Mouse (Mus musculus): ENCODE data around the gene Acta1. TPM values are rescaled to one million over a fixed set of nuclear protein-coding genes. Genes with fewer than 3 reads are reported as not detected.

Acta1 gene
- polyA plus RNA-seq, 1 experiment, result 4.0 TPM

GRCm38 (mm10) chr8:123896774-123897173, 2.2 kb upstream of the Acta1 start:
- peaks cover 3% of the 10 kb centered on the region; the same call in 1 of the 2 replicates for H3K4me1 ChIP-seq (ENCODE audit: control insufficient read depth, insufficient read depth, low read length)
- no peak overlapping the region for H3K27ac ChIP-seq (ENCODE audit: insufficient read depth, low read depth, low read length)
- H3K4me3 ChIP-seq (ENCODE audit: insufficient read depth, low read length), result no peak overlapping the region
- TF ChIP-seq POLR2A (IDR thresholded peaks at IDR 0.05; ENCODE audit: borderline replicate concordance, low read depth, low read length), result no peak
- TF ChIP-seq CTCF (IDR thresholded peaks at IDR 0.05; ENCODE audit: low read depth, low read length), result no peak

GRCm38 (mm10) chr8:123896366-123896761, 1.8 kb upstream of the Acta1 start:
- Histone ChIP-seq H3K27ac (ENCODE audit: insufficient read depth, low read depth, low read length) (no peak overlapping the region), H3K4me3 (ENCODE audit: insufficient read depth, low read length) (no peak overlapping the region), H3K4me1 (ENCODE audit: control insufficient read depth, insufficient read depth, low read length) (peaks cover 3% of the 10 kb centered on the region; the same call in 1 of the 2 replicates)
- TF ChIP-seq POLR2A (IDR thresholded peaks at IDR 0.05; ENCODE audit: borderline replicate concordance, low read depth, low read length) (no peak), CTCF (IDR thresholded peaks at IDR 0.05; ENCODE audit: low read depth, low read length) (no peak)

DNA sequence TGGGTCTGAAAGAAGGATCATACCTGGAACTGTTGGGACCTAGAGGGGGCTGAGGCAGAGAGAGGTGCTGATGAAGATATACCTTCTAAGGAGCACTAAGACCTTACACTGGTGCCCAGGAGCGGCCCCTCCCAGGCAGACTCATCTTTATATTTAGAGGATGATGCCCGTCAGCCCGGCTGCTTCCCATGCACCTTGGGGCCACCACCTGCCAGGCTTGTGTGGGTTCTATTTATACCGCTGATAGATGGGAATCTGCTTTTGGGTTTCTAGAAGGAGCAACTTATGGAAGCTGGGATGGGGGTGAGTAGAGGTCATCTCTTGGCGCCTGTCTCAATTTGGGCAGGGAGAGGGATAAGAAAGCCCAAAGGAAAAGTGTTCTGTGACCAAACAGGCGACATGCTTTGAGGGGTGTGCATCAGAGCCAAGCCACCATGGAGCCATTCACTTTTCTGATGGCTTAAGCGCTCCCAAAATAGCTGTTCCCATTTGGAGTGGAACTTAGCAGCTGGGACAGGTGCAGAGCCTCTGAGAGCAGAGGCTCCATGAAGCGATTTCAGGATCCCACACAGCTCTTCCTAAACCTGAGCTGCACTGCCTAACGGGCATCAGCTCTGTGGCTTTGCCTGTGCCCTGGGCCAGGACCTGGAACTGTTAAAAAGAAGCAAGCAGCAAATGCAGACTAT, 1.3 kb upstream of the Acta1 start:
- H3K4me3 ChIP-seq (ENCODE audit: insufficient read depth, low read length), result no peak overlapping the region
- peaks cover 3% of the 10 kb centered on the region; the same call in 1 of the 2 replicates for H3K4me1 ChIP-seq (ENCODE audit: control insufficient read depth, insufficient read depth, low read length)
- H3K27ac ChIP-seq (ENCODE audit: insufficient read depth, low read depth, low read length), result no peak overlapping the region
- TF ChIP-seq POLR2A (IDR thresholded peaks at IDR 0.05; ENCODE audit: borderline replicate concordance, low read depth, low read length), result no peak
- TF ChIP-seq CTCF (IDR thresholded peaks at IDR 0.05; ENCODE audit: low read depth, low read length), result no peak

- TF ChIP-seq CTCF (IDR thresholded peaks at IDR 0.05; ENCODE audit: low read depth, low read length), result no peak
- TF ChIP-seq POLR2A (IDR thresholded peaks at IDR 0.05; ENCODE audit: borderline replicate concordance, low read depth, low read length), result no peak
- H3K4me3 ChIP-seq (ENCODE audit: insufficient read depth, low read length), result no peak overlapping the region
- H3K4me1 ChIP-seq (ENCODE audit: control insufficient read depth, insufficient read depth, low read length), result peaks cover 3% of the 10 kb centered on the region; the same call in 1 of the 2 replicates
- H3K27ac ChIP-seq (ENCODE audit: insufficient read depth, low read depth, low read length), result no peak overlapping the region
Measured at GRCm38 (mm10) chr8:123895230-123895629, 679 bp upstream of the Acta1 start.

GRCm38 (mm10) chr8:123893413-123893812, 1.1 kb downstream of the Acta1 start:
- Histone ChIP-seq H3K27ac (ENCODE audit: insufficient read depth, low read depth, low read length) (no peak overlapping the region), H3K4me3 (ENCODE audit: insufficient read depth, low read length) (no peak overlapping the region), H3K4me1 (ENCODE audit: control insufficient read depth, insufficient read depth, low read length) (peaks cover 3% of the 10 kb centered on the region; the same call in 1 of the 2 replicates)
- TF ChIP-seq POLR2A (IDR thresholded peaks at IDR 0.05; ENCODE audit: borderline replicate concordance, low read depth, low read length) (no peak), CTCF (IDR thresholded peaks at IDR 0.05; ENCODE audit: low read depth, low read length) (no peak)

DNA sequence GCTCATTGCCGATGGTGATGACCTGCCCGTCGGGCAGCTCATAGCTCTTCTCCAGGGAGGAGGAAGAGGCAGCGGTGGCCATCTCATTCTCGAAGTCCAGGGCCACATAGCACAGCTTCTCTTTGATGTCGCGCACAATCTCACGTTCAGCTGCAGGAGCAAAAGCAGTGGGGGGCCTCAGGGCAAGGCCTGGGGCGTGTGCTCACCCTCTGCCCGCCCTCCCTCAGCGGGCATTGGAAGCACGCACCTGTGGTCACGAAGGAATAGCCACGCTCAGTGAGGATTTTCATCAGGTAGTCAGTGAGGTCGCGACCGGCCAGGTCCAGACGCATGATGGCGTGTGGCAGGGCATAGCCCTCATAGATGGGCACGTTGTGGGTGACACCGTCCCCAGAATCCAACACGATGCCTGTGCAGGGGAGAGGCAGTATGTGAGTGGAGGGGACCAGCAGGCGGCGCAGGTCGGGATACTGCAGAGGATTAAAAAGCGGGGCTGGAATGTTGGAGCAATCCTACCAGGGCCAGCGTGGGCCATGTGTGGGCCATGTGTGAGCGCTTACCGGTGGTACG, 1.9 kb downstream of the Acta1 start:
- peaks cover 3% of the 10 kb centered on the region; the same call in 1 of the 2 replicates for H3K4me1 ChIP-seq (ENCODE audit: control insufficient read depth, insufficient read depth, low read length)
- TF ChIP-seq POLR2A (IDR thresholded peaks at IDR 0.05; ENCODE audit: borderline replicate concordance, low read depth, low read length) (no peak), CTCF (IDR thresholded peaks at IDR 0.05; ENCODE audit: low read depth, low read length) (no peak)
- H3K27ac ChIP-seq (ENCODE audit: insufficient read depth, low read depth, low read length), result no peak overlapping the region
- H3K4me3 ChIP-seq (ENCODE audit: insufficient read depth, low read length), result peak overlapping the region; percentile 4; the same call in 1 of the 2 replicates

DNA sequence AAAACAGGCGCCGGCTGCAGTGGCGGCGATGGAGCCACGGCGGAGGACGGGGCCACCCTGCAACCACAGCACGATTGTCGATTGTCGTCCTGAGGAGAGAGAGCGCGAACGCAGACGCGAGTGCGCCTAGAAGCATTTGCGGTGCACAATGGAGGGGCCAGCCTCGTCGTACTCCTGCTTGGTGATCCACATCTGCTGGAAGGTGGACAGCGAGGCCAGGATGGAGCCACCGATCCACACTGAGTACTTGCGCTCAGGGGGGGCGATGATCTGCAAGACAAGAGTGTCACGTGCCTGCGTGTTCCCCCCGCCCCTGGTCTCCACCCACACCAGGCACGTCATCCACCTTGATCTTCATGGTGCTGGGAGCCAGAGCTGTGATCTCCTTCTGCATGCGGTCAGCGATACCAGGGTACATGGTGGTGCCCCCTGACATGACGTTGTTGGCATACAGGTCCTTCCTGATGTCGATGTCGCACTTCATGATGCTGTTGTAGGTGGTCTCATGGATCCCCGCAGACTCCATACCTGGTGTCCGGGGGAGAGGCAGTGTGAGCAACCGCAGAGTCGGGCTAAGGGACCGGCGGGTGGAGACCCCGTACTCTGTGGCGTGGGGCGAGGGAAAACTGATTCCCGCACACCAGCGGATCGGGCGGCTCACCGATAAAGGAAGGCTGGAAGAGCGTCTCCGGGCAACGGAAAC, 2.5 kb downstream of the Acta1 start:
- Histone ChIP-seq H3K4me3 (ENCODE audit: insufficient read depth, low read length) (peak overlapping the region; percentile 4), H3K4me1 (ENCODE audit: control insufficient read depth, insufficient read depth, low read length) (peaks cover 5% of the 10 kb centered on the region; the same call in 1 of the 2 replicates), H3K27ac (ENCODE audit: insufficient read depth, low read depth, low read length) (no peak overlapping the region)
- TF ChIP-seq CTCF (IDR thresholded peaks at IDR 0.05; ENCODE audit: low read depth, low read length), result no peak
- TF ChIP-seq POLR2A (IDR thresholded peaks at IDR 0.05; ENCODE audit: borderline replicate concordance, low read depth, low read length), result no peak

GRCm38 (mm10) chr8:123891271-123891670, 3.3 kb downstream of the Acta1 start:
- H3K4me3 ChIP-seq (ENCODE audit: insufficient read depth, low read length), result peak overlapping the region; percentile 4; the same call in 1 of the 2 replicates
- no peak overlapping the region for H3K27ac ChIP-seq (ENCODE audit: insufficient read depth, low read depth, low read length)
- H3K4me1 ChIP-seq (ENCODE audit: control insufficient read depth, insufficient read depth, low read length), result peaks cover 11% of the 10 kb centered on the region
- TF ChIP-seq POLR2A (IDR thresholded peaks at IDR 0.05; ENCODE audit: borderline replicate concordance, low read depth, low read length), result no peak
- no peak for TF ChIP-seq CTCF (IDR thresholded peaks at IDR 0.05; ENCODE audit: low read depth, low read length)

DNA sequence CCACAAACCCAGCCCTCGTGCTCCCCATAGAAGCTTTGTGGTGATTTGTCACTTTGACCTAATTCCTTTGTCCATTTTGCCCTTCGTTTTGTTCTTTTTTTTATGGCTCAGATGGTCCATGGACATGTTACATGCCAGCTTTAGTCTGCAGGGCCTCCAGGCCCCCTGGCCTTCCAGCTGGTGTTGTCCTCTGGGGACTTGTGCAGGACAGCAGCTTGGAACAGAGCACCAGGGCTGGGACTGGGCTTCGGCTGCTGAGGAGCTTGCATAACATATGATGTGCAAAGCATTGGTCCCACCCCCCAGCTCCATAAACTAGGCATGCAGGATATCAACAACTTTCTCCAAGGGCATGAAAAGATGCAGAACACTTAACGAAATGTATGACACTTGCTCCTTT, 4.8 kb downstream of the Acta1 start:
- peaks cover 25% of the 10 kb centered on the region for H3K4me1 ChIP-seq (ENCODE audit: control insufficient read depth, insufficient read depth, low read length)
- no peak overlapping the region for H3K4me3 ChIP-seq (ENCODE audit: insufficient read depth, low read length)
- TF ChIP-seq POLR2A (IDR thresholded peaks at IDR 0.05; ENCODE audit: borderline replicate concordance, low read depth, low read length), result no peak
- TF ChIP-seq CTCF (IDR thresholded peaks at IDR 0.05; ENCODE audit: low read depth, low read length), result no peak
- no peak overlapping the region for H3K27ac ChIP-seq (ENCODE audit: insufficient read depth, low read depth, low read length)

DNA sequence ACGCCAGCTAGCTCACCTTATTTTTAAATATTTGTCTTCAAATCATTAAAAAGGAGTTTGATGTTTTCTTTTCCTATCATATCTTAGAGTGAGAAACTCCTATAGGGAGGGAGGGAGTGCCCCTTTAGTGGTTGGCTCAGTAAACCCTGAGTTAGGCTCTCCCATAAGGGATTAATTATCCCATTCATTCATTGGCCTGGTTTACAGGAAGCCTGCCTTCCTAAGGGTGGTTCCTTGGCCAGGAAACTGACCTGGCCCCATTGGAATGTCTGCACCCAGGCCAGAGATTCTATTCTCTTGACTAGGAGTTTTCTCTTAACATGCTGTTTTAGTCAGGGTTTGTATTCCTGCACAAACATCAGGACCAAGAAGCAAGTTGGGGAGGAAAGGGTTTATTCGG, 6.6 kb downstream of the Acta1 start:
- Histone ChIP-seq H3K27ac (ENCODE audit: insufficient read depth, low read depth, low read length) (no peak overlapping the region), H3K4me1 (ENCODE audit: control insufficient read depth, insufficient read depth, low read length) (peaks cover 42% of the 10 kb centered on the region), H3K4me3 (ENCODE audit: insufficient read depth, low read length) (no peak overlapping the region)
- TF ChIP-seq CTCF (IDR thresholded peaks at IDR 0.05; ENCODE audit: low read depth, low read length), result no peak
- no peak for TF ChIP-seq POLR2A (IDR thresholded peaks at IDR 0.05; ENCODE audit: borderline replicate concordance, low read depth, low read length)

All from bone marrow macrophage, adult 2 months (primary cell).